ENCODE assay signal across 8 mouse cellular contexts in the genomic region with DNA sequence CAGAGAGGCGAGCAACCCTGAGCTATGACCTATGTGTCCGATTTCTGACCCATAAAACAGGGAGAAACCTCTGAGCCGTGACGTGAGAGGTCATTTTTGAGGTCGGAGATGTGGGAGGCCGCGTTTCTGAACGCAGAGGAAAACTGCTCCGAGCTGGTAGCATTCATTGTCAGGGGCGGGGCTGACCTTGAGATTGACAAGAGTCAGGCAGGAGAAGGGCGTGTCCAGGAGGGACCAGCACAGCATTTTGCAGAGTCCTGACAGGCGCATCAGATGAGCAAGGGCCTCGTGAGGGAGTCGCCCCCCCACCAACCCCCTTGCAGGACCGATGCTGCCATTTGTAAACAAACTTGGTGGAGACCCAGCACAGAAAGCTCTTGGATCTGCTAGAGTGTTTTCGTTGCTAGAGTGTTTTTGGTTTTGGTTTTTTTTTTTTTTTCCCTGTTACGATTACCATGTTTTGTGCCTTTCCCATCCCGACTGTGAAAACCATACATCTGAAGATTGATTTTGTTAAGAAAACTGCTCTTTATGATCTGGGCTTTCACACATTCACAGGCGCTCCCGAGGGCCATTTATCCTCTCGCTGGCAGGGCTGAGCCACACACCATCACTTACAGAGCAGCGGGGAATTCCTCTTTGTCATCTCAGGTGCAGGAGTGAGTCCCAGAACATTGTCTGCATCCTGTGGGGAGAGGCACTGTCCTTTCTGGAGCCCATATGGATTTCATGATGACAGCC.
DNase-seq lines count a peak whose midpoint lies in the region; ATAC-seq lines count a peak whose summit lies in the region.

No protein-coding gene starts in this region.

- DNase-seq in kidney, postnatal 25 days = no peak
- DNase-seq in adrenal gland, postnatal 14 days = peak; percentile 60
- DNase-seq in hindbrain, embryonic 10.5 days (ENCODE audit: low spot score) = peak; percentile 62
- no peak for DNase-seq in urinary bladder, postnatal 4 days (ENCODE audit: low spot score in 2 of 2)
- no peak for DNase-seq in left cerebral cortex, postnatal 10 days (ENCODE audit: extremely low spot score in 1 of 2, low spot score in 2 of 2)
- DNase-seq in right cerebral cortex, adult 18-20 months = no peak

- 0 out of 2 replicates have a peak, but pooled peaks cover 3% of the 10 kb centered on the region for H3K9me3 ChIP-seq in kidney, embryonic 15.5 days (replicated peaks)
- H3K9me3 ChIP-seq in hindbrain, embryonic 10.5 days = peaks cover 6% of the 10 kb centered on the region

- peaks cover 32% of the 10 kb centered on the region for H3K4me1 ChIP-seq in kidney, embryonic 15.5 days
- H3K4me1 ChIP-seq in hindbrain, embryonic 10.5 days (replicated peaks) = peaks cover 38% of the 10 kb centered on the region

- H3K27ac ChIP-seq in kidney, embryonic 15.5 days = no peak overlapping the region; the same call in 1 of the 2 replicates
- peak overlapping the region; percentile 90 for H3K27ac ChIP-seq in hindbrain, embryonic 10.5 days

- H3K4me2 ChIP-seq in kidney, embryonic 15.5 days = peak overlapping the region; percentile 42

- no peak overlapping the region for H3K9ac ChIP-seq in kidney, embryonic 15.5 days

- H3K36me3 ChIP-seq in kidney, embryonic 15.5 days = no peaks in the 10 kb centered on the region
- no peaks in the 10 kb centered on the region for H3K36me3 ChIP-seq in hindbrain, embryonic 10.5 days

- ATAC-seq in kidney, embryonic 15.5 days (replicated peaks; ENCODE audit: low FRiP score) = no peak
- ATAC-seq in megakaryocyte-erythroid progenitor cell, adult 5-6 weeks (replicated peaks; ENCODE audit: low FRiP score, low TSS enrichment, poor library complexity, severe bottlenecking) = peak; percentile 73

- WGBS in kidney, embryonic 15.5 days = 4% methylated on average over 22 of the region's 22 CpGs
- WGBS in hindbrain, embryonic 10.5 days = 9% methylated on average over 22 of the region's 22 CpGs

- peaks cover 24% of the 10 kb centered on the region for H3K27me3 ChIP-seq in kidney, embryonic 15.5 days
- 0 out of 2 replicates have a peak, but pooled peaks cover 3% of the 10 kb centered on the region for H3K27me3 ChIP-seq in hindbrain, embryonic 10.5 days (ENCODE audit: insufficient read depth, poor library complexity, severe bottlenecking)

- H3K4me3 ChIP-seq in kidney, embryonic 15.5 days (replicated peaks) = peak overlapping the region; percentile 12
- peak overlapping the region; percentile 36 for H3K4me3 ChIP-seq in hindbrain, embryonic 10.5 days

- intact Hi-C loops in left cerebral cortex, postnatal 10 days (cut with DNase I) = no loop called here

Comparison
In these comparisons a context has a peak if more than half of its experiments do, and no peak if none do; other contexts are left out.
1. DNase-seq: peak in adrenal gland, postnatal 14 days (single experiment) and hindbrain, embryonic 10.5 days (single experiment); none in kidney, postnatal 25 days (0 of 2), urinary bladder, postnatal 4 days (0 of 2), left cerebral cortex, postnatal 10 days (0 of 2) and right cerebral cortex, adult 18-20 months (single experiment).